Mouse (Mus musculus) MEL (cell line): ENCODE measurements around the gene Dhx15. TPM values are rescaled to one million over a fixed set of nuclear protein-coding genes. Genes with fewer than 3 reads are reported as not detected.

Experiments
- DNase-seq: peaks from one replicate; pipeline ENCODE4 v3.0.0; 2011; ENCODE audit warnings: low read depth, low spot score
- H3K27ac ChIP-seq: 2 replicates; pipeline ENCODE4 v1.5.1; 2012; ENCODE audit warnings: low read depth, mild to moderate bottlenecking, control low read depth, low read length, moderate library complexity; ENCODE audit not compliant: control insufficient read depth
- H3K27me3 ChIP-seq, 2 experiments: fragments of 150-350 bp in 1 of 2; sonication (generic) in 1 of 2; 2 replicates each; pipeline ENCODE4 v1.6.1; 2012; ENCODE audit warnings: low read length in 2 of 2, mild to moderate bottlenecking in 2 of 2, improper control_type of control experiment in 1 of 2, moderate library complexity in 1 of 2; ENCODE audit not compliant: insufficient read depth in 2 of 2, control insufficient read depth in 1 of 2
- H3K36me3 ChIP-seq, 2 experiments: 2 replicates each; pipeline ENCODE4 v1.6.1; 2012 to 2014; ENCODE audit warnings: low read length in 2 of 2, improper control_type of control experiment in 1 of 2, inconsistent platforms in 1 of 2, mild to moderate bottlenecking in 1 of 2; ENCODE audit not compliant: insufficient read depth in 2 of 2, control insufficient read depth in 1 of 2
- H3K4me1 ChIP-seq, 2 experiments: fragments of 150-350 bp in 1 of 2; sonication (generic) in 1 of 2; 2 replicates each; pipeline ENCODE4 v1.6.1; 2012; ENCODE audit warnings: low read length in 2 of 2, improper control_type of control experiment in 1 of 2, mild to moderate bottlenecking in 1 of 2; ENCODE audit not compliant: insufficient read depth in 2 of 2, control insufficient read depth in 1 of 2
- H3K4me3 ChIP-seq, 2 experiments: fragments of 150-350 bp in 1 of 2; sonication (generic) in 1 of 2; 2 replicates each; pipeline ENCODE4 v1.5.1; 2012; ENCODE audit warnings: low read depth in 2 of 2, low read length in 2 of 2, mild to moderate bottlenecking in 2 of 2, moderate library complexity in 2 of 2, control low read depth in 1 of 2, improper control_type of control experiment in 1 of 2; ENCODE audit not compliant: control insufficient read depth in 1 of 2, insufficient read depth in 1 of 2
- H3K79me2 ChIP-seq: 2 replicates; pipeline ENCODE4 v1.6.1; 2012; ENCODE audit warnings: mild to moderate bottlenecking, low read length, moderate library complexity; ENCODE audit not compliant: control insufficient read depth, poor library complexity, insufficient read depth
- H3K9ac ChIP-seq: 2 replicates; pipeline ENCODE4 v1.6.1; 2012; ENCODE audit warnings: low read depth, mild to moderate bottlenecking, control low read depth, low read length, moderate library complexity; ENCODE audit not compliant: control insufficient read depth, poor library complexity, severe bottlenecking
- H3K9me3 ChIP-seq: fragments of 150-350 bp; sonication (generic); replicated peaks from 2 replicates; pipeline ENCODE4 v1.6.1; 2012; ENCODE audit warnings: mild to moderate bottlenecking, low read length, improper control_type of control experiment, moderate library complexity; ENCODE audit not compliant: insufficient read depth
- CHD1 ChIP-seq: IDR thresholded peaks from 2 replicates; pipeline ENCODE4 v1.6.1; 2012; ENCODE audit warnings: low read depth, mild to moderate bottlenecking, inconsistent platforms, low read length, improper control_type of control experiment
- CTCF ChIP-seq, 3 experiments: IDR thresholded peaks in 2 of 3; conservative IDR thresholded peaks in 1 of 3; 2 replicates each; pipeline ENCODE4 v1.5.1; 2011 to 2012; ENCODE audit warnings: low read length in 3 of 3, low read depth in 2 of 3, mild to moderate bottlenecking in 2 of 3, improper control_type of control experiment in 1 of 3, inconsistent platforms in 1 of 3, mixed read lengths in 1 of 3, moderate library complexity in 1 of 3; ENCODE audit not compliant: control insufficient read depth in 1 of 3, insufficient read depth in 1 of 3, poor library complexity in 1 of 3, severe bottlenecking in 1 of 3
- ELF1 ChIP-seq: IDR thresholded peaks from 2 replicates; pipeline ENCODE4 v1.6.1; 2014; ENCODE audit warnings: low read depth, mild to moderate bottlenecking, inconsistent platforms, low read length, improper control_type of control experiment, moderate library complexity
- EP300 ChIP-seq, 2 experiments: IDR thresholded peaks; 2 replicates each; pipeline ENCODE4 v1.6.1; 2011; ENCODE audit warnings: improper control_type of control experiment in 2 of 2, low read length in 2 of 2, low read depth in 1 of 2, mild to moderate bottlenecking in 1 of 2
- ETS1 ChIP-seq: IDR thresholded peaks from 2 replicates; pipeline ENCODE4 v1.6.1; 2012; ENCODE audit warnings: low read depth, mild to moderate bottlenecking, inconsistent platforms, low read length, improper control_type of control experiment, moderate library complexity
- JUND ChIP-seq: IDR thresholded peaks from 2 replicates; pipeline ENCODE4 v1.6.1; 2011; ENCODE audit warnings: low read depth, mild to moderate bottlenecking, improper control_type of control experiment, low read length
- MAFK ChIP-seq: IDR thresholded peaks from 2 replicates; pipeline ENCODE4 v1.6.1; 2011; ENCODE audit warnings: low read depth, mild to moderate bottlenecking, low read length, improper control_type of control experiment, borderline replicate concordance
- MAX ChIP-seq: IDR thresholded peaks from 2 replicates; pipeline ENCODE4 v1.6.1; 2011; ENCODE audit warnings: low read length, improper control_type of control experiment
- MEF2A ChIP-seq: IDR thresholded peaks from 2 replicates; pipeline ENCODE4 v1.6.1; 2014; ENCODE audit warnings: low read depth, mild to moderate bottlenecking, inconsistent platforms, low read length, improper control_type of control experiment; ENCODE audit not compliant: poor library complexity, insufficient replicate concordance, severe bottlenecking; ENCODE audit errors: extremely low read depth
- MXI1 ChIP-seq: IDR thresholded peaks from 2 replicates; pipeline ENCODE4 v1.6.1; 2011; ENCODE audit warnings: mild to moderate bottlenecking, low read depth, low read length, improper control_type of control experiment
- NELFE ChIP-seq: IDR thresholded peaks from 2 replicates; pipeline ENCODE4 v1.6.1; 2011; ENCODE audit warnings: low read depth, low read length, improper control_type of control experiment
- NRF1 ChIP-seq: IDR thresholded peaks from 2 replicates; pipeline ENCODE4 v1.6.1; 2014; ENCODE audit warnings: low read depth, mild to moderate bottlenecking, inconsistent platforms, low read length, improper control_type of control experiment, moderate library complexity; ENCODE audit not compliant: poor library complexity, insufficient read depth, severe bottlenecking
- POLR2A ChIP-seq, 2 experiments: IDR thresholded peaks; 2 replicates each; pipeline ENCODE4 v1.6.1; 2011 to 2012; ENCODE audit warnings: low read length in 2 of 2, mild to moderate bottlenecking in 2 of 2, control low read depth in 1 of 2, improper control_type of control experiment in 1 of 2, low read depth in 1 of 2, moderate library complexity in 1 of 2; ENCODE audit not compliant: control insufficient read depth in 1 of 2, insufficient read depth in 1 of 2, poor library complexity in 1 of 2
- POLR2AphosphoS5 ChIP-seq: IDR thresholded peaks from 2 replicates; pipeline ENCODE4 v1.6.1; 2012; ENCODE audit warnings: low read depth, borderline replicate concordance, mild to moderate bottlenecking, inconsistent platforms, low read length, moderate library complexity, mixed read lengths
- RAD21 ChIP-seq: IDR thresholded peaks from 2 replicates; pipeline ENCODE4 v1.6.1; 2011; ENCODE audit warnings: mild to moderate bottlenecking, low read depth, low read length, improper control_type of control experiment
- SIN3A ChIP-seq: IDR thresholded peaks from 2 replicates; pipeline ENCODE4 v1.6.1; 2012; ENCODE audit warnings: low read length, improper control_type of control experiment, inconsistent platforms
- TBP ChIP-seq: IDR thresholded peaks from 2 replicates; pipeline ENCODE4 v1.8.0; 2011; ENCODE audit warnings: low read depth, low read length, improper control_type of control experiment
- UBTF ChIP-seq: IDR thresholded peaks from 2 replicates; pipeline ENCODE4 v1.6.1; 2012; ENCODE audit warnings: low read depth, mild to moderate bottlenecking, inconsistent platforms, low read length, improper control_type of control experiment, moderate library complexity, borderline replicate concordance; ENCODE audit not compliant: insufficient read depth
- USF2 ChIP-seq, 2 experiments: IDR thresholded peaks; 2 replicates each; pipeline ENCODE4 v1.6.1; 2011 to 2012; ENCODE audit warnings: improper control_type of control experiment in 2 of 2, low read length in 2 of 2, borderline replicate concordance in 1 of 2, inconsistent platforms in 1 of 2, low read depth in 1 of 2, mild to moderate bottlenecking in 1 of 2; ENCODE audit not compliant: insufficient read depth in 1 of 2
- ZC3H11A ChIP-seq: IDR thresholded peaks from 2 replicates; pipeline ENCODE4 v1.6.1; 2012; ENCODE audit warnings: low read depth, mild to moderate bottlenecking, inconsistent platforms, low read length, improper control_type of control experiment
- ZMIZ1 ChIP-seq: IDR thresholded peaks from 2 replicates; pipeline ENCODE4 v1.6.1; 2012; ENCODE audit warnings: low read depth, mild to moderate bottlenecking, inconsistent platforms, low read length, improper control_type of control experiment, moderate library complexity
- ZNF384 ChIP-seq: IDR thresholded peaks from 2 replicates; pipeline ENCODE4 v1.6.1; 2012; ENCODE audit warnings: low read depth, mild to moderate bottlenecking, inconsistent platforms, low read length, improper control_type of control experiment
- polyA plus RNA-seq, 2 experiments: library from polyadenylated mRNA; stranded (reverse) in 1 of 2; unstranded in 1 of 2; fragments of >175 nt in 1 of 2; fragments of >200 nt in 1 of 2; gene quantifications; 2 replicates each; pipeline versions ENCODE4 v1.2.1 to v1.2.4; 2012; ENCODE audit warnings: low replicate concordance in 2 of 2, low read depth in 1 of 2; ENCODE audit not compliant: insufficient read length in 2 of 2, insufficient read depth in 1 of 2, missing spikeins in 1 of 2
- total RNA-seq: library from RNA; depleted of rRNA; stranded (reverse); fragments of 300-350 nt; gene quantifications from 2 replicates; pipeline ENCODE4 v1.2.3, GENCODE M21; 2012

Dhx15 gene
- total and polyA plus RNA-seq, 3 experiments = 153 to 348 (median 309) TPM

DNA sequence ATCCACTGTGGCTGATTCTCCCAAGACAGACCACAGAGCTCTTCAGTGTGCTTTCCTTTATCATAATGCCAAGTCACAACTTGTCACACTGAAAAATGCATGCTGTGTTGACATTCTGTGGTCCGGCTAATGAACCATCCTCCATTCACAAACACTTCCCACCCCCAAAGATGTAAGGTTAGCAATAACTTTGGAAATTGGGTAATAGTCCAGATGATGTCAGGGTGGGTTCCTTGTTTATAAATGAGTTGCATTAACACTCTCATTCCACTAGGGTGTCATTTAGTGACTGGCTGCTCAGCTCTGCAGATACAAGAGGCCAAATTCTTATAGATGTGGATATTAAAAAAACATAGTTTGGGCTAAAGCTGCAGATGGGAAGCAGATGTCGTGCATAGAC, 71.1 kb downstream of the Dhx15 start:
- DNase-seq = no peak
- Histone ChIP-seq H3K27ac (no peak overlapping the region), H3K4me1 (no peaks in the 10 kb centered on the region), H3K4me3 (no peak overlapping the region), H3K9ac (no peak overlapping the region), H3K36me3 (no peaks in the 10 kb centered on the region), H3K79me2 (no peaks in the 10 kb centered on the region), H3K27me3 (no peaks in the 10 kb centered on the region)
- TF ChIP-seq TBP (no peak), EP300 (IDR thresholded peaks at IDR 0.05; ENCODE audit: low read depth in 1 of 2, low read length in 2 of 2) (no peak), ZMIZ1 (no peak)
- TF ChIP-seq, all 39 proteins: peak for 0
- no peaks in the 10 kb centered on the region for H3K9me3 ChIP-seq

DNA sequence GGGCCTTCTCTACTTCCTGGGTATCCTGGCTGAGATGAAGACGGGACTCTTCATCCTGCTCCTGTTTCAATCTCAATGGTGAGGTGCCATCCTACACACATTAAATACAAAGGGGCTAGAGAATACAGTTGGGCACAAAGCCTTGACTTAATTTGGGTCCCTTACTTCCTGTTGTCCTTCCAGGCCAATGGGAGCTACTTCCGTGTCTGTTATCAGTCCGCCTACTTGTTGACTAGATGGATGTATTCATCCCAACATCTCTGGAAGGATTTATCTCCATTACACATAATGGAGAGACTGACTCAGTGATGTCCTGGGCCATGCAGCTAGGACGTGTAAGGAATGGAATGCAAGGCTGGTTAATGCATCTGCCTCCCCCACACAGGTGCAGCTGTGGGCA, 72.5 kb downstream of the Dhx15 start:
- TF ChIP-seq POLR2A (IDR thresholded peaks at IDR 0.05; ENCODE audit: control insufficient read depth in 1 of 2, insufficient read depth in 1 of 2, low read depth in 1 of 2, low read length in 2 of 2, poor library complexity in 1 of 2) = no peak
- no peak for TF ChIP-seq ELF1
- no peak for TF ChIP-seq ZNF384
- TF ChIP-seq MAFK = no peak
- no peak for TF ChIP-seq UBTF
- TF ChIP-seq POLR2AphosphoS5 = no peak
- no peak for TF ChIP-seq NRF1
- no peaks in the 10 kb centered on the region for H3K27me3 ChIP-seq
- no peaks in the 10 kb centered on the region for H3K36me3 ChIP-seq
- no peaks in the 10 kb centered on the region for H3K79me2 ChIP-seq
- no peak for DNase-seq
- H3K9ac ChIP-seq = no peak overlapping the region
- H3K9me3 ChIP-seq = no peaks in the 10 kb centered on the region
- H3K4me3 ChIP-seq = no peak overlapping the region
- H3K4me1 ChIP-seq = no peaks in the 10 kb centered on the region
- no peak overlapping the region for H3K27ac ChIP-seq

DNA sequence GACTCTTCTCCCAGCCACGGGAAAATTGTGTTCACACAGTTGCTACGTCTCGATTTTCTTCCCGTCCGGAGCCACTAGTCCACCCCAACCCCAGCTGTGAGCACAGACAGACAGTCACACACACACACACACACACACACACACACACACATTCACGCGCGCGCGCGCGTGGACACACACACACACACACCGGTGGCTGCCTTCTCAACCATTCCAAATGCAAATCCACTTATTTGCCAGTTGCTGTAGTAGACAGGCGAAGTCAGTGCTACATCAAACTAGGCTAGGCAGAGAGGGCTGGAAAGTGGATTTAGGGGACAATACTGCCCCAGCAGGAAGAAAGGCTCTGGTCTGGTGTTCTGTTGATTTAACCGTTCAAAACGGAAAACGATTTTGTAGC, 73.9 kb downstream of the Dhx15 start:
- Histone ChIP-seq H3K9ac (no peak overlapping the region), H3K36me3 (no peaks in the 10 kb centered on the region), H3K79me2 (no peaks in the 10 kb centered on the region), H3K4me1 (no peaks in the 10 kb centered on the region), H3K4me3 (no peak overlapping the region), H3K27ac (no peak overlapping the region), H3K9me3 (no peaks in the 10 kb centered on the region), H3K27me3 (no peaks in the 10 kb centered on the region)
- no peak for DNase-seq
- TF ChIP-seq MAFK (no peak), NELFE (no peak), JUND (no peak), EP300 (IDR thresholded peaks at IDR 0.05; ENCODE audit: low read depth in 1 of 2, low read length in 2 of 2) (no peak), POLR2AphosphoS5 (no peak), MEF2A (no peak), ZC3H11A (no peak), MAX (no peak), CHD1 (no peak), CTCF (IDR thresholded peaks at IDR 0.05 in 2 of 3, conservative IDR thresholded peaks at IDR 0.05 in 1 of 3; ENCODE audit: control insufficient read depth in 1 of 3, insufficient read depth in 1 of 3, low read depth in 2 of 3, low read length in 3 of 3, poor library complexity in 1 of 3, severe bottlenecking in 1 of 3) (no peak), ETS1 (no peak), USF2 (IDR thresholded peaks at IDR 0.05; ENCODE audit: borderline replicate concordance in 1 of 2, insufficient read depth in 1 of 2, low read depth in 1 of 2, low read length in 2 of 2) (no peak), SIN3A (no peak), ZNF384 (no peak), RAD21 (no peak), MXI1 (no peak)
